8 mouse cellular contexts compared by ENCODE assay signal in the genomic region with DNA sequence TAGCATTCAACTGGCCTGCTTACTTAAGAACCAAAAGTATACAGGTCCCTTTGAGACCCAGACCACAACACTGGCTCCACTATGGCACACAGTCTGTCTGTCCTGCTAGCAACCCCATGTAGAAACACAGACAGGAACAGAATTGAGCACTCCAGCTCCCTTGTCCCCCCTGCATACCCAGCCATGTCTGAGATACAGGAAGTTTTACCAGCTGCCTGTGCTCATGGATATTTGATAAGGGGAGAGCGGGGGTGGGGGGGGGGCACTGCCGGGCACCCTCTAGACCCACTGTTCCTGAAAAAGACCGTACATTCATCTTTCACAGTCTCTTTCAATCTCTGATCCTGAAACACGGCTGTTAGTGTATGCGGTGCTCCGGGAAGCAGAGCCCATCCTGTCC. TPM values are rescaled to one million over a fixed set of nuclear protein-coding genes. Genes with fewer than 3 reads are reported as not detected.
DNase-seq lines count a peak whose midpoint lies in the region; ATAC-seq lines count a peak whose summit lies in the region.

No protein-coding gene starts in this region.

- no peak for DNase-seq in kidney, postnatal 10 days
- no peak for DNase-seq in limb, embryonic 10.5 days (ENCODE audit: low spot score)
- no peak for DNase-seq in frontal cortex, postnatal 25 days (ENCODE audit: low spot score in 2 of 2)
- DNase-seq in left cerebral cortex, postnatal 10 days (ENCODE audit: extremely low spot score in 1 of 2, low spot score in 2 of 2): no peak
- no peak for DNase-seq in embryo, embryonic 11 days

- H3K27me3 ChIP-seq in kidney, embryonic 15.5 days: peaks cover 4% of the 10 kb centered on the region; the same call in 1 of the 2 replicates
- no peaks in the 10 kb centered on the region for H3K27me3 ChIP-seq in embryonic facial prominence, embryonic 15.5 days
- H3K27me3 ChIP-seq in limb, embryonic 10.5 days (ENCODE audit: low read depth, poor library complexity, severe bottlenecking): peaks cover 12% of the 10 kb centered on the region
- no peaks in the 10 kb centered on the region for H3K27me3 ChIP-seq in neural tube, embryonic 13.5 days

- peak overlapping the region; percentile 79 for H3K9ac ChIP-seq in kidney, embryonic 15.5 days
- H3K9ac ChIP-seq in embryonic facial prominence, embryonic 15.5 days: peak overlapping the region; percentile 42
- H3K9ac ChIP-seq in neural tube, embryonic 13.5 days: peak overlapping the region; percentile 92

- 23% methylated on average over 6 of the region's 6 CpGs for WGBS in kidney, embryonic 15.5 days
- 20% methylated on average over 6 of the region's 6 CpGs for WGBS in embryonic facial prominence, embryonic 15.5 days
- 74% methylated on average over 6 of the region's 6 CpGs for WGBS in limb, embryonic 10.5 days
- WGBS in neural tube, embryonic 13.5 days: 30% methylated on average over 6 of the region's 6 CpGs

- intact Hi-C loops in left cerebral cortex, postnatal 10 days (cut with DNase I): loop anchor here (2.0 to 5.0 kb wide), 2 partner anchors 74 to 191 kb away; no protein-coding TSS in a partner anchor

- H3K4me1 ChIP-seq in kidney, embryonic 15.5 days: peaks cover 86% of the 10 kb centered on the region
- peaks cover 76% of the 10 kb centered on the region for H3K4me1 ChIP-seq in embryonic facial prominence, embryonic 15.5 days
- H3K4me1 ChIP-seq in limb, embryonic 10.5 days: peaks cover 84% of the 10 kb centered on the region
- peaks cover 86% of the 10 kb centered on the region for H3K4me1 ChIP-seq in neural tube, embryonic 13.5 days (replicated peaks)

- peaks cover 18% of the 10 kb centered on the region for H3K36me3 ChIP-seq in kidney, embryonic 15.5 days
- H3K36me3 ChIP-seq in embryonic facial prominence, embryonic 15.5 days: no peaks in the 10 kb centered on the region
- H3K36me3 ChIP-seq in limb, embryonic 10.5 days: peaks cover 36% of the 10 kb centered on the region
- peaks cover 2% of the 10 kb centered on the region; the same call in 1 of the 2 replicates for H3K36me3 ChIP-seq in neural tube, embryonic 13.5 days

- peak overlapping the region; percentile 93 for H3K4me2 ChIP-seq in kidney, embryonic 15.5 days
- peak overlapping the region; percentile 84 for H3K4me2 ChIP-seq in embryonic facial prominence, embryonic 15.5 days (replicated peaks)
- H3K4me2 ChIP-seq in neural tube, embryonic 13.5 days: peak overlapping the region; percentile 77

- no peaks in the 10 kb centered on the region for H3K9me3 ChIP-seq in kidney, embryonic 15.5 days (replicated peaks)
- H3K9me3 ChIP-seq in embryonic facial prominence, embryonic 15.5 days (replicated peaks): no peaks in the 10 kb centered on the region
- H3K9me3 ChIP-seq in limb, embryonic 10.5 days (replicated peaks): no peaks in the 10 kb centered on the region
- no peaks in the 10 kb centered on the region for H3K9me3 ChIP-seq in neural tube, embryonic 13.5 days

- 0 out of 2 replicates have a peak overlapping the region, but pooled peaks have one; percentile 61 for H3K27ac ChIP-seq in kidney, embryonic 15.5 days
- peak overlapping the region; percentile 34; the same call in 1 of the 2 replicates for H3K27ac ChIP-seq in embryonic facial prominence, embryonic 15.5 days (replicated peaks)
- peak overlapping the region; percentile 59 for H3K27ac ChIP-seq in limb, embryonic 10.5 days
- 0 out of 2 replicates have a peak overlapping the region, but pooled peaks have one; percentile 10 for H3K27ac ChIP-seq in neural tube, embryonic 13.5 days (replicated peaks)

- no peak for ATAC-seq in kidney, embryonic 15.5 days (replicated peaks; ENCODE audit: low FRiP score)
- no peak for ATAC-seq in embryonic facial prominence, embryonic 15.5 days (ENCODE audit: insufficient number of reproducible peaks, low FRiP score, low TSS enrichment, low read depth)
- no peak for ATAC-seq in neural tube, embryonic 13.5 days (ENCODE audit: low read depth)

- H3K4me3 ChIP-seq in kidney, embryonic 15.5 days (replicated peaks): peak overlapping the region; percentile 83
- peak overlapping the region; percentile 83 for H3K4me3 ChIP-seq in embryonic facial prominence, embryonic 15.5 days (replicated peaks)
- H3K4me3 ChIP-seq in limb, embryonic 10.5 days: peak overlapping the region; percentile 91
- peak overlapping the region; percentile 79 for H3K4me3 ChIP-seq in neural tube, embryonic 13.5 days

RNA-seq across cellular contexts. Expression of a gene that starts 5.0 kb away (rescaled TPM):
- polyA plus RNA-seq in kidney, embryonic 15.5 days (2015; fragmentation: Nextera tagmentation; extraction: Ambion mirVana): 5.6 and 5.7 TPM in 2 replicates
- 7.4 and 7.9 TPM in 2 replicates for polyA plus RNA-seq in embryonic facial prominence, embryonic 15.5 days (2015; fragmentation: Nextera tagmentation; extraction: Ambion mirVana)
- 5.8 and 9.7 TPM in 2 replicates for polyA plus RNA-seq in limb, embryonic 10.5 days (2016; fragmentation: Nextera tagmentation; extraction: Ambion mirVana)
- 5.6 and 6.6 TPM in 2 replicates for polyA plus RNA-seq in neural tube, embryonic 13.5 days (2015; fragmentation: Nextera tagmentation; extraction: Ambion mirVana)
- 10 to 100 TPM; 44.6 to 47.4 TPM for total RNA-seq in left cerebral cortex, postnatal 10 days (2021)

Comparison
In these comparisons a context has a peak if more than half of its experiments do, and no peak if none do; other contexts are left out.
1. H3K27ac ChIP-seq: peak in every context shown above with its lines; median percentile 61 in kidney, embryonic 15.5 days; 59 in limb, embryonic 10.5 days; 34 in embryonic facial prominence, embryonic 15.5 days; 10 in neural tube, embryonic 13.5 days.
2. H3K9ac ChIP-seq: peak in every context shown above with its lines; median percentile 92 in neural tube, embryonic 13.5 days; 79 in kidney, embryonic 15.5 days; 42 in embryonic facial prominence, embryonic 15.5 days.